Mouse (Mus musculus): Measurements from ENCODE around the gene Mthfd1l. TPM values are rescaled to one million over a fixed set of nuclear protein-coding genes. Genes with fewer than 3 reads are reported as not detected.

Mthfd1l gene
- polyA plus RNA-seq, 1 experiment = 5.6 TPM

DNA sequence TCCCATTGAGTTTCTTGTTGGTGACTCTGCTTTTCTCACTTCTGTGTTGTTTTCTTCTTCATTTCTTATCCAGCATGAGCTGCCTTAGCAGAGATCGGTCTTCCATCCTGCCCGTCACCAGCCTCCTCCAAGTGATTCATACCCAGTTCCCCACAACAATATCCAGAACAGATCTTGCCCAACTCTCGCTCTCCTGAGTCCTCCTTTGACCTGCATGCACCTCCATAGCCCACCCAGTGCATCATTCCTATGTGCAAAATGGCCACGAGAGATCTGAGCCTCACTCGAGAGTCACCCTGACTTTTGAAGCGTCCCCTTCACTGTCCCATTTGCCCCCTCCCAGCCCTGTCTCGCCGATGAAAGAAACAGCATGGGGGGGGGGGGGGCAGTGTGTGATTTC is 120.1 kb downstream of the Mthfd1l start:
- Histone ChIP-seq H3K4me1 (ENCODE audit: control insufficient read depth, insufficient read depth, low read length) (peaks cover 8% of the 10 kb centered on the region), H3K4me3 (ENCODE audit: insufficient read depth, low read length) (no peak overlapping the region), H3K27ac (ENCODE audit: insufficient read depth, low read depth, low read length) (no peak overlapping the region)
- TF ChIP-seq CTCF (IDR thresholded peaks at IDR 0.05; ENCODE audit: low read depth, low read length) (no peak), POLR2A (IDR thresholded peaks at IDR 0.05; ENCODE audit: borderline replicate concordance, low read depth, low read length) (no peak)

DNA sequence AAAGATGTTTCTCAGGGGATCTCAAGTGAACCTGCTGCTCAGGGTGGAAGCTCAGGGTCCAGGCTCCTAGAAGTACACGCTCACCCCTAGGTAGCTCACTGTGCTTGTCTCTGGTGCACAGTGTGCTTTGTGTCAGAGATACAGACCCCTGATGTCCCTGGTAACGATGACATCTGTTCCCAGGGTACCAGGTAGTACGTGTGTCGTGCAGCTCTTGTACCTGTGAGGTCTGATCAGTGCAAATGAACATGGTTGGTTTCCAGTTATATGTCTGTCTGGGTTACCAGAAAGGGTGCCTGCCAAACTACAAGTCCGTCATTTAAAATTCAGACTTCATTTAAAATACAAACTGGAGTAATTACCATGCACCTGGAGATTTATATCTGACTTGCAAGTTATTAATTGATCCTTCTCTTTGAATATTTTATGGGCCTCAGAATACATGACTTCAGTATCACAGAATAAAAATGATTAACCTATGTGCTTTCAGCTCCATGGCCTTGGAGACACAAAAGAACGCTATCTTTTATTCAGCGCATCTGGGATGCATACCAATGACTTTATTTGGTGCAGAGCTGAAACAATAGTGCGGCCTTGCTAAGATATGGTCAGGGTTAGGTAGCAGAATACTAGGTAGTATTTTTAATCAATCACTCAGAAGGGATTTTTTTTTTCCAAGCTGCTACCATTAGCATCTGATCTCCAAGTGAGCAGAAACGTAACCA is 121.3 kb downstream of the Mthfd1l start:
- peaks cover 8% of the 10 kb centered on the region for H3K4me1 ChIP-seq (ENCODE audit: control insufficient read depth, insufficient read depth, low read length)
- no peak overlapping the region for H3K27ac ChIP-seq (ENCODE audit: insufficient read depth, low read depth, low read length)
- no peak for TF ChIP-seq CTCF (IDR thresholded peaks at IDR 0.05; ENCODE audit: low read depth, low read length)
- TF ChIP-seq POLR2A (IDR thresholded peaks at IDR 0.05; ENCODE audit: borderline replicate concordance, low read depth, low read length) = no peak
- no peak overlapping the region for H3K4me3 ChIP-seq (ENCODE audit: insufficient read depth, low read length)

DNA sequence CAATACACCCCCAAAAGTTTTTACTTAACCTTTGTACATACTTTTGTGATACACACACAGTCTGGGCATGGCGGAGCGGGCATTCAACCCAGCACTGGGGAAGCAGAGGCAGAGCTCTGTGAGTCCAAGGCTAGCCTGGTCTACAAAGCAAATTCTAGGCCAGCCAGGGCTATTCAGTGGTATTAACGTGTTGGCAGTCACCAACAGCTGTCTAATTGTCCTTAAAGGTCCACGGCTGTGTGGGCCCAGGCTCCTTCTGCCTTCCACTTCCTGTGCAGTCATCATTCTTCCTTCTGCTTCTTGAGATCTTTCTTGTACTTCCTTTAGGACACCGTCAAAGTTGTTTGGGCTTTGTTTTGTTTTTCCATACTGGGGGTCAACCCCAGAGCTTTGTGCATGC is 123.2 kb downstream of the Mthfd1l start:
- H3K4me1 ChIP-seq (ENCODE audit: control insufficient read depth, insufficient read depth, low read length) = peaks cover 8% of the 10 kb centered on the region
- TF ChIP-seq POLR2A (IDR thresholded peaks at IDR 0.05; ENCODE audit: borderline replicate concordance, low read depth, low read length) = no peak
- TF ChIP-seq CTCF (IDR thresholded peaks at IDR 0.05; ENCODE audit: low read depth, low read length) = no peak

DNA sequence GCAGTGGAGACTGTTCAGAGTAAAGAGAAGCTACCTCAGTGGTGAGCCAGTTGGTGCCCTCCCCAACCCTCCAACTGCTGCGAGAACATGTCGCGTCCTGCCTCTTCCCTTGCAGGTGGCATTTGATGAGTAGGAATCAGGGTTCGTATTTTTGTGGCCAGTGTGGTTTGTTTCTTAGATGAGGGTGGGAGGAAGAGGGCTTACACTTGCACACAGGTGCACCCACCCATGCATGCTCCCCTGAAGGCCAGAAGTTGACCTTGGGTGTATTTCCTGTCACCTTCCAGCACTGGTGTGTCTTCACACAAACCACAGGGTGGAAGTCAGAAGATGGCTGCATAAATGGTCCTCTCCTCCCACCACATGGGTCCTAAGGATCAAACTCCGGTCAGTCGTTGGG is 127.1 kb downstream of the Mthfd1l start:
- no peak overlapping the region for H3K27ac ChIP-seq (ENCODE audit: insufficient read depth, low read depth, low read length)
- TF ChIP-seq POLR2A (IDR thresholded peaks at IDR 0.05; ENCODE audit: borderline replicate concordance, low read depth, low read length) (no peak), CTCF (IDR thresholded peaks at IDR 0.05; ENCODE audit: low read depth, low read length) (no peak)
- H3K4me1 ChIP-seq (ENCODE audit: control insufficient read depth, insufficient read depth, low read length) = peaks cover 8% of the 10 kb centered on the region
- H3K4me3 ChIP-seq (ENCODE audit: insufficient read depth, low read length) = no peak overlapping the region

More for the DNA sequence above, 123.2 kb downstream of the Mthfd1l start:
- Histone ChIP-seq H3K4me3 (ENCODE audit: insufficient read depth, low read length) (no peak overlapping the region), H3K27ac (ENCODE audit: insufficient read depth, low read depth, low read length) (peak overlapping the region; percentile 17; the same call in 1 of the 2 replicates)

DNA sequence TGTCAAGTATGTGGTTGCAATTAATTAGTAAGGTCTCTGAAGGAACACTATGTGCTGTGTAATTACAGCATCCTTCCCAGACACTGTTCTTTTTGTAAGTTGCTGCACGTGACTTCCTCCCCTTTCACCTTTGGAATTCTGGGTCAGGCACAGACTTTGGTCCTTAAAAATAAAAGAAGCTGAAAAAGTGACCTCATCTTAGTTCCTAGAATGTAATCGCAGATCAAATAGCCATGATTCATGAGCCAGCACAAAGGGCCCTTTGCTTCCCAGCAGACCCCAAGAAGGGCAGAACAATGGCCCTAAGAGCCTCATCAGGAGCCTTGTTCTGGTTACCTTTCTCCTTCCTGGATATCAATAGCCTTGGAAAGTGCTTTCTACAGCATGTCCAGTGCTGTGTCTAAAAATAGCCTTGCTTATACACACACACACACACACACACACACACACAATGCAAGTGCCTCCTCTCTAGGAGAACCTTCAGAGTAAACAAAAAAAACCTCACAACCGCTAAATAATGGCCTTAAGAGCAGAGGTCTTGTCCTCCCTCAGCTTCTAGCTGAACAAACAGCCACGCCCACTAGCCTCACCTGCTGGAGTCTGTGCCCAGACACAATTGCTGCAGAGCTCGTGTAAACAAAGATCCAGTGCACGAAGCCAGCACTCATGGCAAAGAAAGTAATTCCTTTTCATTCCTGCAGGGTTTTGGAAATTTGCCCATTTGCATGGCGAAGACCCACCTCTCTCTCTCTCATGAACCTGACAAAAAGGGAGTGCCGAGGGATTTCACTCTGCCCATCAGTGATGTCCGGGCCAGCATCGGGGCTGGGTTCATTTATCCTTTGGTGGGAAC is 133.0 kb downstream of the Mthfd1l start:
- no peak overlapping the region for H3K4me3 ChIP-seq (ENCODE audit: insufficient read depth, low read length)
- H3K27ac ChIP-seq (ENCODE audit: insufficient read depth, low read depth, low read length) = no peak overlapping the region
- TF ChIP-seq CTCF (IDR thresholded peaks at IDR 0.05; ENCODE audit: low read depth, low read length) = no peak
- no peak for TF ChIP-seq POLR2A (IDR thresholded peaks at IDR 0.05; ENCODE audit: borderline replicate concordance, low read depth, low read length)
- peaks cover 20% of the 10 kb centered on the region for H3K4me1 ChIP-seq (ENCODE audit: control insufficient read depth, insufficient read depth, low read length)

DNA sequence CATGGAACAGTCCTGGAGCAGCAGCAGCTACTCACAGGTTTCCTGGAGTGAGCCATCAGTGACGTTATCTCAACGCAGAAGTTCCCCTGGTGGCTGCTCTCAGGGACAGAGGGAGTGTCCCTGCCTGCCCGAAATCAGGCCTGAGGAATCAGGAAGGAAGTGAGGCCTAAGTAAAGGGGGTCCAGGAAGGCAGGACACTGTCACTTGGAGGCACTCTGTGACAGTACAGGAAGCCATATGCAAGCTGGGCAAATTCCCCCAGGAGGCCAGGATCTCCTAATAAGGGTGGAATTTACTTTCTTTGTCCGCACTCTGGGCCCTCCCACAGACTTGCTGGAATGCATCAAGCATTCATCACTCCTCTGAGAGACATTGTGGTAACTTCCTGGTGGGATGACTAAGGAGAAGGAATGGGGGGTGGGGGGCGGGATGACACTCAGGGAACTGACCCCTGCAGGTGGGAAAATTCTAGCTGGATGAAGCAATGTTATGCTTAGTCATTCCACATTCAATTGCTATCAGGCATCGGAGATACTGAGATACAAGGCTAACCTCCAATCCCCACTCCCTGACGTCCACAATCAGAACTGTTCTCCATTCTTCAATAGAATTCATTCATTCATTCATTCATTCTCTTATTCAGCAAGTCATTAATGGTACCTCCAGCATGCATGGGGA is 134.9 kb downstream of the Mthfd1l start:
- no peak for TF ChIP-seq CTCF (IDR thresholded peaks at IDR 0.05; ENCODE audit: low read depth, low read length)
- no peak for TF ChIP-seq POLR2A (IDR thresholded peaks at IDR 0.05; ENCODE audit: borderline replicate concordance, low read depth, low read length)
- peaks cover 29% of the 10 kb centered on the region for H3K4me1 ChIP-seq (ENCODE audit: control insufficient read depth, insufficient read depth, low read length)
- H3K27ac ChIP-seq (ENCODE audit: insufficient read depth, low read depth, low read length) = peak overlapping the region; percentile 50
- no peak overlapping the region for H3K4me3 ChIP-seq (ENCODE audit: insufficient read depth, low read length)

DNA sequence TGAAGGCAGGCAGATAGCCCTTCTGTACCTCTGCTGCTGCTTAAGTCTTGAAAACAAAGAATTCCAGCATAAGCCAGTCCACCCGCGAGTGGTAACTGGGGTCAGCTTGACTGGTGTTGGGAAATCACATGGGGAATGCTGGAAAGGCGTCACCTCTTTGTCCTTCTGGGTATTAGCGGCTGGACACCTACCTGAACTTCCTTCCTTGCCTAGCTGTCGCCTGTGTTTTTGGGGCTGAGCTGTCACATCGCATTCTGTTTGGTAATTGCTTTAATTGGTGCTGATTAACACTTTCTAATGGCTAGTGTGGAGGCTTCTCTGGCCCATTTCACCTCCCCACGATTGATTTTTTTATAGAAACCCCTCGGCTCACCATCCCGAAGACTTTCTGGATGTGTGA is 135.5 kb downstream of the Mthfd1l start:
- TF ChIP-seq POLR2A (IDR thresholded peaks at IDR 0.05; ENCODE audit: borderline replicate concordance, low read depth, low read length) (no peak), CTCF (IDR thresholded peaks at IDR 0.05; ENCODE audit: low read depth, low read length) (no peak)
- peaks cover 29% of the 10 kb centered on the region for H3K4me1 ChIP-seq (ENCODE audit: control insufficient read depth, insufficient read depth, low read length)
- no peak overlapping the region for H3K27ac ChIP-seq (ENCODE audit: insufficient read depth, low read depth, low read length)
- no peak overlapping the region for H3K4me3 ChIP-seq (ENCODE audit: insufficient read depth, low read length)

DNA sequence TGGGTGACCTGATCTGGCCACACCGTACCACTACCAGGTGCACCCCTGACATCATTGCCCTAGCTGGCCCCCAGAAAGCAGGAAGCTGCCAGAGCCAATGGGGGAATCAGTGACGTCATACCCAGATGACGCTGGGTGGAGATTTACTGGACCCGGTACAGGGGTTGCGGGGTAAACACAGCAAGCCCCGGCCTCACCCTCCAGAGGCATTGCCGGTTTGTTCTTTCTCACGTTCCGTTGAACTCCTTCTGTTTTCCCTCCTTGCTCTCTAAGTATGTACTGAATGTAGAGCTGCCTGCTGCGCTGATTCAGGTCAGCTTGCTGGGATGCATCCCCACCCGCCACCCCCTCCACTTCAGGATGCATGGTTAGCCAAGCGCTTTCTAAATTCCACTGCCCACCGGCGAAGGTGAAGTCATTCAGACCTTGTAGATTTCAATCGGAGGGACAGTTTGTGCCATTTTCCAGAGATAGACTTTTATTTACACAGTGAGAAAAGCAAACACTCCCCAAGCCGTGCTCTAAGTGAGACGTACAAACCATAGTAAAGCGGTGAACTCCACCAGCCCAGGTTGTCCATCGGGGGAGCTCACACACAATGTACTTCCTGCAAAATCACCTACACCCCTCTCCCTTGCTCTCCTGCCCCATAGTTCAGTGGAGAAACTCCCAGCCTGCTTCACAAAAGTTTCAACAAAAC is 138.3 kb downstream of the Mthfd1l start:
- Histone ChIP-seq H3K27ac (ENCODE audit: insufficient read depth, low read depth, low read length) (no peak overlapping the region), H3K4me3 (ENCODE audit: insufficient read depth, low read length) (no peak overlapping the region), H3K4me1 (ENCODE audit: control insufficient read depth, insufficient read depth, low read length) (peaks cover 26% of the 10 kb centered on the region)
- TF ChIP-seq CTCF (IDR thresholded peaks at IDR 0.05; ENCODE audit: low read depth, low read length) (no peak), POLR2A (IDR thresholded peaks at IDR 0.05; ENCODE audit: borderline replicate concordance, low read depth, low read length) (no peak)

DNA sequence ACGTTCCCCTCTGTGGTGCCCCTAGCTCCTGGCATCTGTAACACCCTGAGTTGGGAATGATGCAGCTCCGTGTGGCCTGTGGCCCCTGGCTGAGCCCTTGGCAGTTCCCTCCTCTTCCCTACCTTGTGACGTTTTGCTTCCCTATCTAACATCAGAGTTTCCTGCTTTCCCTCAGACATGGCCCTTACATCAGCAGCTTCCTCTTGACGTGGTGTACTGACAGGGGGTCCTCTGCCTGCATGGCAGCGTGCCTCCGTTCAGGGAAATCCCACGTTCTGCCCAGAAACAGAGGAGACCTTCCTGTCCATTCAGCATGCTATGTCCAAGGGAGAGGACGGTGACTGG is 138.8 kb downstream of the Mthfd1l start:
- H3K27ac ChIP-seq (ENCODE audit: insufficient read depth, low read depth, low read length) = no peak overlapping the region
- no peak overlapping the region for H3K4me3 ChIP-seq (ENCODE audit: insufficient read depth, low read length)
- peaks cover 22% of the 10 kb centered on the region for H3K4me1 ChIP-seq (ENCODE audit: control insufficient read depth, insufficient read depth, low read length)
- no peak for TF ChIP-seq POLR2A (IDR thresholded peaks at IDR 0.05; ENCODE audit: borderline replicate concordance, low read depth, low read length)
- no peak for TF ChIP-seq CTCF (IDR thresholded peaks at IDR 0.05; ENCODE audit: low read depth, low read length)

All from bone marrow macrophage, adult 2 months (primary cell).